Mouse (Mus musculus) left cerebral cortex, adult 2 months (tissue): ENCODE measurements around the gene Atrn. TPM values are rescaled to one million over a fixed set of nuclear protein-coding genes. Genes with fewer than 3 reads are reported as not detected.

Source experiments
- DNase-seq, 2 experiments: peaks; one replicate each; pipeline ENCODE4 v3.0.0; 2021 to 2022; ENCODE audit warnings: low spot score in 2 of 2, mixed read lengths in 1 of 2; ENCODE audit errors: extremely low spot score in 1 of 2
- H3K27ac ChIP-seq: fragments of 200-600 bp; 2 replicates; pipeline ENCODE4 v1.8.1; 2022
- H3K4me3 ChIP-seq: fragments of 200-600 bp; 2 replicates; pipeline ENCODE4 v1.8.1; 2022
- CTCF ChIP-seq: fragments of 200-600 bp; IDR thresholded peaks from 2 replicates; pipeline ENCODE4 v1.8.1; 2022; ENCODE audit warnings: antibody characterized with exemption, mild to moderate bottlenecking, moderate library complexity
- intact Hi-C: fragments of 180-260 bp; cut with DNase I; formaldehyde crosslinking; loops from one replicate; pipeline ENCODE4 v1.15.1; 2025
- total RNA-seq, 2 experiments: library from RNA; stranded (reverse); gene quantifications; 2 replicates each; pipeline ENCODE4 v1.2.3; 2021

The Atrn gene
- total RNA-seq, 2 experiments from 2014 or later = 118 to 126 TPM

DNA sequence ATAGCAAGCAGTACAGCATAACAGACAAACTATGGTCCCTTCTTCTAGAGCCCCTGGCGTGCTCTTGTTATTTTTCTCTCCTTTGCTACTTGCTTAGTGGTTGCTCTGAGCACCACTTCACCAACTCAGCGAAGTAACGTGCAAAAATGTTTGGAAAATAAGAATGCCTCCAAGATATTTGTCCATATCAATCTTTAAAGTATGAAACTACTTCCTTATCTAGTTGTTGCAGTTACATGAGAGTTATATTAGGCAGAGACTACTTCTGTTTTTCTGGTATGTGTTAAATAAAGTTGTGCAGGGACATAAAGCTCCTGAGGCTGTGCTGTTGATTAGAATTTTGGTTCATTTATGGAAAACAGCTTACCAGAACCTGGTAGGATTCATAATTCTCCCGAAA, 64.7 kb downstream of the Atrn start:
- no peak for TF ChIP-seq CTCF
- H3K27ac ChIP-seq = no peak overlapping the region
- no peak overlapping the region for H3K4me3 ChIP-seq
- DNase-seq = no peak
- intact Hi-C loops = no loop called here

DNA sequence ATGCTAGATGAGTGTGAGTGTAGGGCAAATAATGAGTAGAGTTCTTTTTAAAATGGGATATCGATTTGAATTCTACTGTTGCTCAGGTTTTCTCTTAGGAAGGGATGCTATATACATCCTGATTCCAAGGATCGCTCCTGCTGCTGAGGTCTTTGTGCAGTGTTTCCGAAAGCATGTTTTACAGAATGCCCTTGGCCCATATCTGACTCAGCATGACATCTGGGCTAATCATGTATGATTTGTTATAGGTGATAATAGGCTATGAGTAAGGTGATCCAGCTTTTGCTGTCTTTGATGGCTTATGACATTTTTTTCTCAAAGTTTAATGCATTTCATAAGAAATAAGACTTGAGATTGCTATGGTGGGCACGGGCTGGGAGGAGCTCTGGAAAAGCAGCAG, 66.1 kb downstream of the Atrn start:
- H3K27ac ChIP-seq = no peak overlapping the region
- no peak for DNase-seq
- H3K4me3 ChIP-seq = no peak overlapping the region
- no peak for TF ChIP-seq CTCF
- intact Hi-C loops = no loop called here

DNA sequence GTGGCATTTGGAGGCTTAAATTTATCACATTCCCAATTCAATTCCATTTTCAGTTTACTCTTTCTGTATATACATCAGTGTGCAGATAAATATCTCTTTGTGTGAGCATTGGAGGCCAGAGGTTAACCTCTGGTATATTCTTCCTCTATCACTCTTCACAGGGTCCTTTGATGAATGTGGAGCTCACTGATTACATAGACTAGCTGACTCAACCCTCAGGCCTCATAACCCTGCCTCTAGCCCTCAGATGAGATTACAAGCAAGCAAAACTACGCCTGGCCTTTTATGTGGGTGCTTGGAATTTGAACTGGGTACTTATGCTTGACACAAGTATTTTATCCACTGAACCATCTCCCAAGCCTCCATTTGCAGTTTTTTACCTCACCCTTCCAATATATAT, 68.6 kb downstream of the Atrn start:
- intact Hi-C loops = no loop called here
- H3K4me3 ChIP-seq = no peak overlapping the region
- H3K27ac ChIP-seq = no peak overlapping the region
- no peak for DNase-seq
- TF ChIP-seq CTCF = no peak

DNA sequence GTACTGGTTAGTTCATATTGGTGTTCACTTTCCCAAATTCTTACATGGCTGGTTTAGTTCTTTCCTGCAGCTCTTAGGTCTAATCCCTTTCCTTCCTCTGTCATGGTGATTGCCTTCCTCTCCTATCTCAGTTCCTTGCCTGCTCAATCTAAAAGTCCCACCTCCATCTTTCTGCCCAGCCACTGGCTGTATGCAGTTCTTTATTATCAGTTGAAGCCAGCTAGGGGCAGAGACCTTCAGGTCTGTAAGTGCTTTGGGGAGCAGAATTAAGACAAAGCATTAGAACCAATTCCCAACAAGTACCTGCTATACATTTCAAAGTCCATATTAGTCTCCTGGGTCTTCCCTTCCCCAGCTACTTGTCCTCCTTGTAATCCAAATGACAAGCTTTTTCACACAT, 71.3 kb downstream of the Atrn start:
- TF ChIP-seq CTCF = no peak
- no peak for DNase-seq
- intact Hi-C loops = no loop called here
- no peak overlapping the region for H3K27ac ChIP-seq
- no peak overlapping the region for H3K4me3 ChIP-seq

DNA sequence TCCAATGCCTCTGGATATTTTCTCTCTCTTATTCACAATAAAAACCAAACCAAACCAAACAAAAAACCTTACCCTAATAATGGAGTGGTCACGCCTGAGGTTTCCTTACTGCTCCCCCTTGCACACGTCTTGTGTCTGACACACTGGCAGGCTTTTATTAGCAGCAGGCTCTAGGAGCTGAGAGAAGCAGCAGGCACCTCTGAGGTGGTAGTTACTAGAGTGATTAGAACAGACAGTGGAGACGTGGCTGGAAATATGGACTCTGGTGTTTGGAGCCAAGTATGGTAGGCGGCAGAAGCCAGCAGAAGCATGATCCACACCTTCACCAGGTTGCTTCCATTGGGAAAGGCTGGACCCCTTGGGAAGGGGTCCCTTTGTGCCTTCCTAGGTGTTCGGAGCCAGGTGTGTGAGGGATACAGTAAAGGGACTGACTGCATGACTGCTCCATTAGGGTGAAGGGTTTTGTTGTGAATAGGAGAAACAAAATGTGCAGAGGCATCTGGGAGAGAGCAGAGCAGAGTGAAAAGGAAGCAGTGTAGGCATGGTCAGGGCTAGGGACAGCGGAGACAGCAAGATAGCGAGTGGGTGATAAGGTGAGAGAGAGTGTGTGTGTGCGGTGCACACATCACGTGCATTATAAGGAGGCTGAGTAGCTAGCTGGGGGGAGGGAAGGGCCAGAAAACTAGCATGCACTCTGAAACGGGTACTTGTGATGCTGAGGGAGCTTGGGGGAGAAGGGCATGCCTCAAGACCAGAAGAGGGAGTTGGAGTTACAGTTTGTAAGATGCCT, 72.0 kb downstream of the Atrn start:
- DNase-seq = no peak
- H3K4me3 ChIP-seq = no peak overlapping the region
- TF ChIP-seq CTCF = no peak
- H3K27ac ChIP-seq = no peak overlapping the region
- intact Hi-C loops = no loop called here

DNA sequence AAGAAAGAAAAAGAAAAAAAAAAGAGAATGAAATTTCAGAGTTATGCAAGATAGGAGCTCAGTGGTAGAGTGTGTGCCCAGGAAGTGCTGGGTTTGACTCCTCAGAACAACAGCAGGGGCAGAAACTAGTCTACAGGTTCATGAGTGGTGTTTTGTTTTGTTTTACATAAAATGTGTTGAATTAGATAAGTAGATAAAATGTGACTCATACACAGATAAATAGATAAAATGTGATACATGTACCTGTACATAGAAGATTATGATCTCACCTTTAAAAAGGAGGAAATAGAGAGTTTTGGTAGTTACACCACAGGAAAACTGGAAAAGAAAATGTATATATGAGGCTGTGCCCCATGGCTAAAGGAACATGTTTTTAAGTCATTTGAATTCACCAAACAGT, 72.8 kb downstream of the Atrn start:
- Histone ChIP-seq H3K27ac (no peak overlapping the region), H3K4me3 (no peak overlapping the region)
- DNase-seq = no peak
- TF ChIP-seq CTCF = no peak
- intact Hi-C loops = no loop called here

DNA sequence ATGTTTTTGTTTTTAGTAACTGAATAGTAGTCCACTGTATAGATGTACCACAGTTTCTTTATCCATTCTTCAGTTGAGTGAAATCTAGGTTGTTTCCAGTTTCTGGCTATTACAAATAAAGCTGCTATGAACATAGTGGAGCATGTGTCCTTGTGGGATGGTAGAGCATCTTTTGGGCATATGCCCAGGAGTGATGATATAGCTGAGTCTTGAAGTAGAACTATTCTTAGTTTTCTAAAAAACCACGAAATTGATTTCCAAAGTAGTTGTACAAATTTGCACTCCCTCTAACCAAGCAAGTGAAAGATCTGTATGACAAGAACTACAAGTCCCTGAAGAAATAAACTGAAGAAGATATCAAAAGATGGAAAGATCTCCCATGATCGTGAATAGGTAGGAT, 86.5 kb downstream of the Atrn start:
- H3K4me3 ChIP-seq = no peak overlapping the region

DNA sequence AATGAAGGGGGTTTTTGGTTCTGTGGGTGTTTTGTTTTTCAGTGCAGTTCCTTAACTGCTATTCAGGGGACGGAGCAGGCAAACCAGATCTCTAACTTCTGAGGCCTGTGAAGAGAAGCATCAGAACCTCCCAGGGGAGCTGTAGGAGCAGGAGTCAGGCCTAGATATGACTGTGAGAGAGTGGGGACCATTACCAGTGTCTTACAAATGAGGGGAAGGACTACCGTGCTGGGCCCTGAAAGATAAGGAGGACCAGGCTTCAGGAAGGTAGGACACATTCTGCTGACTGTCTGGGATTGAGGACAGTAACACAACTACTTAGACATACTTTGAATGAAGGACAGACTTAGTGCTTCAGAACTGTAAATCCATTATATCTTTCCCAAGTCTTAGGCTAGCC, 102.8 kb downstream of the Atrn start:
- Histone ChIP-seq H3K4me3 (no peak overlapping the region), H3K27ac (no peak overlapping the region)
- intact Hi-C loops = no loop called here
- DNase-seq = no peak
- TF ChIP-seq CTCF = no peak

More for the DNA sequence above, 86.5 kb downstream of the Atrn start:
- H3K27ac ChIP-seq = no peak overlapping the region
- no peak for TF ChIP-seq CTCF
- intact Hi-C loops = no loop called here
- DNase-seq = no peak

DNA sequence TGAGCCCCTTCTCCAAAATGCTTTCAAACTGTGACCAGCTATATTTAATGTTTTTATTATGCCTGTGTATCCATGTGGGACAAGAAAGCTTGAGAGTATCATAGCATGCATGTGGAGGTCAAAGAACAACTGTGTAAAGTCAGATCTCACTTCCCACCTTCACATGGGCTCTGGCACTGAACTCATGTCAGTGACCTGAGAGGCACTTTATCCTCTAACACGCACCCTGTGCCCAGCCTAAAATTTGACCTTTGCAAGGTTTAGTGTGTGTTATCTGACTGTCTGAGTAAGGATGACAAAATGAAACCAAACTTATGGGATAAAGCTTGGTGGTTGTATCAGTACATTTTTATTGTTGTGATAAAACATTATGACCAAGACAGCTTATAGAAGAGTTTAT, 104.3 kb downstream of the Atrn start:
- intact Hi-C loops = no loop called here
- no peak for TF ChIP-seq CTCF
- DNase-seq = no peak
- H3K27ac ChIP-seq = no peak overlapping the region
- no peak overlapping the region for H3K4me3 ChIP-seq

DNA sequence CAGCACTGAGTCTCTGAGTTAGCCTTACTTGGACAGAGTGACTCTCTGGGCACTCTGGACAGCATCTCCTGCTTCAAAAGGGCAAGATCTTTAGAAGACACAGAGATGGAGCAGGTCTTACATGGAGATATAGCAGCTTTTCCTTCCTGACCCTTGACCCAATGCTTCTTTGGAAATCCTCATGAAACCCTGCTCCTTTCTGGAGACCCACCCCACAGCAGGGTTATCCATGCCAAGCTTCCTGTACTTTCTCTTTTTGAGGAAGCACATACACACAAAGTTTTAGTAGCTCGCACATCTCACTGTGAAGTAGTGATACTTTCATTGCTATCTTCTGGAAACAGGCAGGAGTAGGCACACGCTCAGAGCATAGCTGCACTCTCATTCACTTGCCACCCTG, 118.9 kb downstream of the Atrn start:
- TF ChIP-seq CTCF = no peak
- intact Hi-C loops = no loop called here
- no peak overlapping the region for H3K27ac ChIP-seq
- DNase-seq = no peak
- no peak overlapping the region for H3K4me3 ChIP-seq

DNA sequence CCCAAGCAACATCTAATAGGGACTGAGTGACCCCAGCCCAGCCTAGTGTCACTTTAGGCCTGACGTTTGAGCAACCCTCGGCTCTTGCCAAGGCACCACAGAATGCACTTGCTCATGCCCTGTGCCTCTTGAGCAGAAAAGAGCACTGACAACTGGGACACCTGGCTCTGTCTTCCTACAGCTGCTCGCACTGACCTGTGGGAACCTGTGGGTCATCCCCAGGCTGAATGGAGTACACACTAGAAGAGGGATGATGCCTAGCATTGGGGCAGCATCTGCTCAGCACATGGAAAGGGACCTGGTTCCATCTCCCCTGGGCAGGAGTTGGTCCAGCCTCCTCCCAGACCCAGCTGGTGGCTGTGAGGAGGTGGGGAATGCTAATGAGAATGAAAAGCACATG, 120.6 kb downstream of the Atrn start:
- intact Hi-C loops = no loop called here

DNA sequence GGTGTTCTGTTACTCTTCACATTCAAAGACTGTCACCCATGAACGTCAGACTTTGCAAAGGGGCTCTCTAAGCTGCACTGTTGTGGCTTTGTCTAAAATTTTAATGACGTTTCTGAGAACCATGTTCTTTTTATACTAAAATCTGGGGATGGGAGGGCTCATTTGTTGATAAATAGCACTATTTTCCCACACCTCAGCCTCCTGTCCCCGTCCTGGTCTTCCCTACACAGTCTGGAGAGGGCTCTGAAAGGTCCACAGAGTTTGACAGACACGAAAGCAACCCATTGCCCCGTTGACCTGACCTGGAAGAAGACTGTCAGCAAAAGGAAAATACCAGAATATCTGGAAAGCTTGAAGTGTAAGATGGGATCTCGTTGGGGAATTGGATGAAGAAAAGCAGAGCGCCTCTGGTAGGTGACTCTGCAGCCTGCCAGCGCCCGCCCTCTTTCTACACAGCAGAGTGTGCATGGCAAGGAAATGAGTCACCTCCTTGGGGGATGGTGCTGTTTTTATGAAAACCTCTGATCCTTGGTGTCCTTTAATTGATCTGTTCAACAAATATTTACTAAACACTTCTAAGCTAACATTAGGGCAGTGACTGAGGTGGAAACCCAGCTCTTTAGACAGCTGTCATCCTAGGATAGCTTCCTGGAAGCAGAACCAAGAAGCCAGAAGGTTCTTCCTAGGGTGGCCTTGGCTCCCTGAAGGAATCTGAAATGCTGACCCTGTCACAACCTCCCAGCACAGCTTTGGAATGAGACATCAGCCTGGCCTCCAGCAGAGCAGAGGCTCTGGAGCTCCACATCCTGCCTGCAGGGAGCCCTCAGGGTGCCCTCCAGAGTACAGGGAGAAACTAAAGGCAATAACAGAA, 123.0 kb downstream of the Atrn start:
- no peak for TF ChIP-seq CTCF
- Histone ChIP-seq H3K27ac (no peak overlapping the region), H3K4me3 (no peak overlapping the region)
- intact Hi-C loops = no loop called here
- no peak for DNase-seq

More for the DNA sequence above, 120.6 kb downstream of the Atrn start:
- H3K27ac ChIP-seq = no peak overlapping the region
- TF ChIP-seq CTCF = no peak
- H3K4me3 ChIP-seq = no peak overlapping the region
- DNase-seq = no peak

DNA sequence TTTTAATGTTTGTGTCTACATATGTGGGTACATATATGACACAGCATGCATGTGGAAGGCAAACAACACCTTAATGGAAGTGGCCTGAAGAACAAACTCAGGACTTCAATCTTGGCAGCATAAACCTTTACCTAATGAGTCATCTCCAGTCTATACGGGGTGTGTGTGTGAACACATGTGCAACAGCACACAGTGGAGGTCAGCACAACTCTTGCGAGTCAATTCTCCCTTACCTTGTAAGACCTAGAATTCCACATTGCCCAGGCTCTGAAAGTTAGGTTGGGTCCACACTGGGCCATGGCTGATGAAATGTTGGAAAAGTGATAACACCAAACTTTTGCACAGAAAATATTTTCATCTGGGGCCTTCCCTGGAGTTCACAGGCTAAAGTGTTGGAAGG, 124.3 kb downstream of the Atrn start:
- Histone ChIP-seq H3K27ac (no peak overlapping the region), H3K4me3 (no peak overlapping the region)
- TF ChIP-seq CTCF = no peak
- intact Hi-C loops = no loop called here
- DNase-seq = no peak
